Mouse (Mus musculus): ENCODE results near the gene Pla2g12b.

GRCm38 (mm10) chr10:59389652-59390051 lies 13.8 kb upstream of the Pla2g12b start:
- no peak for TF ChIP-seq GATA1 (IDR thresholded peaks at IDR 0.05; ENCODE audit: borderline replicate concordance, low read length)
- no peak for TF ChIP-seq FLI1 (IDR thresholded peaks at IDR 0.05; ENCODE audit: low read length)

Measured in megakaryocyte, embryonic 14.5 days (primary cell).